Mouse (Mus musculus) spleen, adult 2 months (tissue): ENCODE results near the gene Tom1l2. TPM values are rescaled to one million over a fixed set of nuclear protein-coding genes. Genes with fewer than 3 reads are reported as not detected.

Experiments
- DNase-seq, 2 experiments: peaks; one replicate each; pipeline versions ENCODE4 v3.0.0 to v3.0.0-alpha.2; 2012 to 2021; ENCODE audit warnings: low spot score in 2 of 2, low read depth in 1 of 2
- H3K27ac ChIP-seq: fragments of 200-500 bp; 2 replicates; pipeline ENCODE4 v1.5.1; 2012; ENCODE audit warnings: low read length, inconsistent platforms; ENCODE audit not compliant: insufficient read depth
- H3K27me3 ChIP-seq: fragments of 200-500 bp; 2 replicates; pipeline ENCODE4 v1.6.1; 2012; ENCODE audit warnings: mild to moderate bottlenecking, moderate library complexity, low read length, inconsistent platforms; ENCODE audit not compliant: control insufficient read depth, insufficient read depth
- H3K36me3 ChIP-seq: fragments of 200-500 bp; 2 replicates; pipeline ENCODE4 v1.6.1; 2012; ENCODE audit warnings: mild to moderate bottlenecking, low read length, inconsistent platforms; ENCODE audit not compliant: control insufficient read depth, insufficient read depth
- H3K4me1 ChIP-seq: fragments of 200-500 bp; 2 replicates; pipeline ENCODE4 v1.6.1; 2011; ENCODE audit warnings: inconsistent platforms; ENCODE audit not compliant: control insufficient read depth, insufficient read depth, insufficient read length
- H3K4me3 ChIP-seq: fragments of 200-500 bp; 2 replicates; pipeline ENCODE4 v1.5.1; 2011; ENCODE audit warnings: mild to moderate bottlenecking, inconsistent platforms; ENCODE audit not compliant: insufficient read depth, insufficient read length; ENCODE audit errors: extremely low read depth
- CTCF ChIP-seq: fragments of 200-500 bp; IDR thresholded peaks from 2 replicates; pipeline ENCODE4 v1.5.1; 2011; ENCODE audit warnings: mild to moderate bottlenecking, inconsistent platforms; ENCODE audit not compliant: insufficient read depth, insufficient read length, insufficient replicate concordance; ENCODE audit errors: extremely low read depth
- POLR2A ChIP-seq: fragments of 200-500 bp; IDR thresholded peaks from 2 replicates; pipeline ENCODE4 v1.6.1; 2011; ENCODE audit warnings: low read depth, low read length, inconsistent platforms
- WGBS: fragments of 180-500 bp; shearing (Covaris S2); methylation state at CpG from one replicate; pipeline ENCODE4 v1.1.7; 2018; 5-methylcytosine and 5-hydroxymethylcytosine counted together
- polyA plus RNA-seq: library from polyadenylated mRNA; depleted of rRNA; stranded (reverse); fragments of >200 nt; gene quantifications from 2 replicates; pipeline ENCODE4 v1.2.3, GENCODE M21; 2012

Gene Tom1l2
- polyA plus RNA-seq, 1 experiment, result 28.1 TPM

- TF ChIP-seq CTCF, result no peak
- TF ChIP-seq POLR2A, result no peak
- peaks cover 14% of the 10 kb centered on the region for H3K36me3 ChIP-seq
- H3K27me3 ChIP-seq, result no peaks in the 10 kb centered on the region
- H3K4me1 ChIP-seq, result peaks cover 10% of the 10 kb centered on the region
- DNase-seq, result no peak
- no peak overlapping the region for H3K27ac ChIP-seq
- H3K4me3 ChIP-seq, result no peak overlapping the region
Measured at GRCm38 (mm10) chr11:60195108-60195507, 157.6 kb downstream of the Tom1l2 start.

- 82% methylated on average over 4 of the region's 4 CpGs for WGBS
- Histone ChIP-seq H3K4me3 (no peak overlapping the region), H3K27ac (no peak overlapping the region), H3K36me3 (peaks cover 12% of the 10 kb centered on the region), H3K4me1 (peaks cover 12% of the 10 kb centered on the region; the same call in 1 of the 2 replicates), H3K27me3 (no peaks in the 10 kb centered on the region)
- TF ChIP-seq POLR2A, result no peak
- TF ChIP-seq CTCF, result no peak
- no peak for DNase-seq
Measured at GRCm38 (mm10) chr11:60193556-60193955, 159.1 kb downstream of the Tom1l2 start.

- H3K27ac ChIP-seq, result 0 out of 2 replicates have a peak overlapping the region, but pooled peaks have one; percentile 8
- 39% methylated on average over 6 of the region's 6 CpGs for WGBS
- no peaks in the 10 kb centered on the region for H3K27me3 ChIP-seq
- peaks cover 12% of the 10 kb centered on the region; the same call in 1 of the 2 replicates for H3K4me1 ChIP-seq
- DNase-seq, result no peak
- H3K36me3 ChIP-seq, result peaks cover 11% of the 10 kb centered on the region
- TF ChIP-seq CTCF, result no peak
- TF ChIP-seq POLR2A, result no peak
- H3K4me3 ChIP-seq, result no peak overlapping the region
Measured at GRCm38 (mm10) chr11:60192534-60192933, 160.2 kb downstream of the Tom1l2 start.

GRCm38 (mm10) chr11:60190055-60190641 is 162.6 kb downstream of the Tom1l2 start:
- 82% methylated on average over 17 of the region's 17 CpGs for WGBS
- no peaks in the 10 kb centered on the region for H3K27me3 ChIP-seq
- no peak overlapping the region for H3K4me3 ChIP-seq
- H3K36me3 ChIP-seq, result peaks cover 14% of the 10 kb centered on the region
- H3K27ac ChIP-seq, result no peak overlapping the region
- DNase-seq, result no peak
- no peak for TF ChIP-seq CTCF
- no peak for TF ChIP-seq POLR2A
- H3K4me1 ChIP-seq, result peaks cover 25% of the 10 kb centered on the region

GRCm38 (mm10) chr11:60189501-60190040 is 163.1 kb downstream of the Tom1l2 start:
- Histone ChIP-seq H3K27ac (no peak overlapping the region; the same call in 1 of the 2 replicates), H3K4me3 (no peak overlapping the region), H3K27me3 (no peaks in the 10 kb centered on the region), H3K36me3 (peaks cover 13% of the 10 kb centered on the region), H3K4me1 (peaks cover 31% of the 10 kb centered on the region)
- TF ChIP-seq POLR2A (no peak), CTCF (no peak)
- WGBS, result 66% methylated on average over 21 of the region's 21 CpGs
- DNase-seq, result no peak

GRCm38 (mm10) chr11:60188275-60188853 is 164.3 kb downstream of the Tom1l2 start:
- Histone ChIP-seq H3K27me3 (no peaks in the 10 kb centered on the region), H3K4me3 (no peak overlapping the region), H3K4me1 (peaks cover 31% of the 10 kb centered on the region), H3K27ac (no peak overlapping the region), H3K36me3 (peaks cover 11% of the 10 kb centered on the region)
- DNase-seq, result no peak
- TF ChIP-seq CTCF (no peak), POLR2A (no peak)
- WGBS, result 65% methylated on average over 25 of the region's 25 CpGs

- 90% methylated on average over 11 of the region's 11 CpGs for WGBS
- no peak for TF ChIP-seq POLR2A
- TF ChIP-seq CTCF, result no peak
- Histone ChIP-seq H3K4me3 (no peak overlapping the region), H3K36me3 (peaks cover 11% of the 10 kb centered on the region), H3K27ac (no peak overlapping the region), H3K27me3 (no peaks in the 10 kb centered on the region), H3K4me1 (peaks cover 24% of the 10 kb centered on the region)
- no peak for DNase-seq
Measured at GRCm38 (mm10) chr11:60187070-60187469, 165.6 kb downstream of the Tom1l2 start.
